Mouse (Mus musculus): ENCODE data around the gene Trmo. TPM values are rescaled to one million over a fixed set of nuclear protein-coding genes. Genes with fewer than 3 reads are reported as not detected.

The Trmo gene
- total RNA-seq (2021), result 1 to 10 TPM; 2.6 to 3.1 TPM
- long read RNA-seq, experiment 1, partial matches to known transcripts, result 0 of 4 reads
- long read RNA-seq, experiment 1, other reads (novel, unspliced or antisense), result 0 of 4 reads
- long read RNA-seq, experiment 2, partial matches to known transcripts, result 0 of 3 reads
- long read RNA-seq, experiment 2, other reads (novel, unspliced or antisense), result 0 of 3 reads

DNA sequence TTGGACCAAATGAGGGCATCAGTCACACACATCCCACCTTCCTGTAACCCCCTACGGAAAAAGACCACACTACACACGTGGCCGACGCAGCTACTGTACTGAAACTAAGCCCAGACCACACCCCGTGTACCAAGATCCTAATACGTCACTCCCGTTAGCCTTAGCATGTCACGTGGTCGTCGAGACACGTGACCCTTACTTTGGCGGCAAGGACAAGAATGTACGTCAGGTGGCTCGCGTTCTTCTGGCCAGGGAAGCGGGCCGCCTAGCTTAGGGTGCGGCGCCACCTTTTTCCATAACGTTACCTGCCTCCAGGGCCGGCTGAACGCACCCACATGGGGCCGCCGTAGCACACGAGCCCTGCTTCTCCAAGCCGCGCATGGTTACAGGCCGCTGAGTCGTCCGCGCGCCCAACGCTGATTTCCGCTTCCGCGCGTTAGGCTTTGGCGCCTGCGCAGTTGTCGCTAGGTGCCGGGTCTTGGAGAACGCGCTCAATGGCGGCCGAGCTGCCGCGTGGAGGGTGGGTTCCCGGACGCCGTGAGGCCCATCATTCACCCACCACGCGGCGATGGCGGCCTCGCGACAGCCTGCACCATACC is at the start of gene Trmo:
TSS of gene Trmo (minus strand) at position 425 of the 599 bp plus-strand sequence.
- DNase-seq (ENCODE audit: low spot score), result peak; percentile 94

GRCm38 (mm10) chr4:46432339-46433036 is 43.3 kb upstream of the Trmo start:
- no peak for DNase-seq (ENCODE audit: low spot score)

GRCm38 (mm10) chr4:46428903-46429499 is 39.8 kb upstream of the Trmo start:
- DNase-seq (ENCODE audit: low spot score), result no peak

GRCm38 (mm10) chr4:46422625-46423024 is 33.4 kb upstream of the Trmo start:
- no peak for DNase-seq (ENCODE audit: low spot score)

- no peak for DNase-seq (ENCODE audit: low spot score)
Measured at GRCm38 (mm10) chr4:46418851-46419250, 29.6 kb upstream of the Trmo start.

- DNase-seq (ENCODE audit: low spot score), result no peak
Measured at GRCm38 (mm10) chr4:46417491-46417890, 28.3 kb upstream of the Trmo start.

GRCm38 (mm10) chr4:46413406-46413805 is 24.2 kb upstream of the Trmo start, which contains the start of gene Hemgn:
Gene Hemgn (minus strand): TSS chr4:46413506.
- no peak for DNase-seq (ENCODE audit: low spot score)

DNA sequence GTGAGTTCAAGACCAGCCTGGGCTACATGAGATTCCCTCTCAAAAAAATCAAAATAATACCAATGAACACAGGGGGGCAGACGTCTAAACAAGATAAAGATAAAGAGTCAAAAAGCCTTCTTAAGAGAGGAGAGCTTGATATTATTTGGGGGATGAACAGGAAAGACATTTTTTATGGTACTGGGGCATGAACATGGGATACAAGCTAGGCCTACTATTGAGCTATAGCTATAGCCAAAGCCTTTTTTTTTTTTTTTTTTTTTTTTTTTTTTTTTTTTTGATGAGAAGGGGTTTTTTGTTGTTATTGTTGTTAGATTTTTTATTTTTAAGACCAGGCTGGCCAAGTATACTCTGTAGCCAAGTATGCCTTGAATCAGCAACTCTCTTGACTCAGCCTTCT is 22.9 kb upstream of the Trmo start:
- no peak for DNase-seq (ENCODE audit: low spot score)

- DNase-seq (ENCODE audit: low spot score), result no peak
Measured at GRCm38 (mm10) chr4:46411489-46411888, 22.3 kb upstream of the Trmo start.

- DNase-seq (ENCODE audit: low spot score), result no peak
Measured at GRCm38 (mm10) chr4:46410677-46411076, 21.4 kb upstream of the Trmo start.

DNA sequence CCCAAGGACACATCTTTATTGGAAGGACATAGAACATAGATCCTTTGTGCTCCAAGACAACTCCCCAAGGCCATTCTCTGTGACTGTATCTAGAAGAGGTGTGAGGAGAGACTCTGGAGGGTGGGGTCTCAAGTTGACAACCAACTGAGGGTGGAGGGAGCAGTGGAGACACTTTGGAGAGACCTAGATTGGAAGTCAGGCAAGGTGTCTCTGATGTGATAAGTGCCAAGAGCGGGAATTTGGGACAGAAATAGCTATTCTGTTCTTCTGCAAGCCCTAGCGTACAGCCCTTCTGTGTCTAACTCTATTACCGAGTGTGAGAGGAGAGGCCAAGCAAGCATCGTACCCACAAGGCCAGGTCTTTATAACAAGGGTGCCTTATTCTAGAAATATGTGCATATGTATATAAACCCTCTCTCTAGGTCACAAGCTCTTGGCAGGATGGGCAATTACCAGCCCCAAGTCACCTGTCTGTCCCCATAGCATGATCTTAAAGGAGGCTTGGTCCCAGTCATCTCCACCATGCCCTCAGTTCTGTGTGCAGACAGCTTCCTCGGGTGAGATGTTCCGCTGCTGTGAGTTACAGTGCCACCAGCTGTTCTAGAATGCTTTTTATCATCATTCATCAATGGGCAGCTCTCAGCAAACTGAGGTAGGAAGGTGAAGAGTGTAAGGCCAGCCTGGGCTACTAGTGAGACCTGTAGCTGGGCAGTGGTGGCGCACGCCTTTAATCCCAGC is 17.9 kb upstream of the Trmo start:
- no peak for DNase-seq (ENCODE audit: low spot score)

GRCm38 (mm10) chr4:46404042-46404795 is 15.0 kb upstream of the Trmo start:
- DNase-seq (ENCODE audit: low spot score), result no peak

DNA sequence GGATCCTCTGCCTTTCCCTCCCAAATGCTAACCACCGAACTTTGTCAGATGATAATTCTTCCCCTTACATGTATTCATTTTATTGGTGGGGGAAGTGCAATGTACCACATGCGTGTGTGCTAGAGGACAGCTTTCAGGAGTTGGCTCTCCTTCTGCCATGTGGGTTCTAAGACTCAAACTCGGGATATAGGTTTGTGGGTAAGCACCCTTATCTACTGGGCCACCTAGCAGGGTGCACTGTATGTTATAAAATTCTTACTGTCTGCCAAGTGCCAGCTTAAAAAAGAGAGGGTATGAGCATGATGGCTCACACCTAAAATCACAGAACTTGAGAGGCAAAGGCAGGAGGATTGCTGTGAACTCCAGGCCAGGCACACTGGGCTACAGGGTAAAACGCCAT is 9.6 kb upstream of the Trmo start:
- no peak for DNase-seq (ENCODE audit: low spot score)

- DNase-seq (ENCODE audit: low spot score), result no peak
Measured at GRCm38 (mm10) chr4:46395736-46396135, 6.5 kb upstream of the Trmo start.

- DNase-seq (ENCODE audit: low spot score), result no peak
Measured at GRCm38 (mm10) chr4:46394388-46394787, 5.2 kb upstream of the Trmo start.

DNA sequence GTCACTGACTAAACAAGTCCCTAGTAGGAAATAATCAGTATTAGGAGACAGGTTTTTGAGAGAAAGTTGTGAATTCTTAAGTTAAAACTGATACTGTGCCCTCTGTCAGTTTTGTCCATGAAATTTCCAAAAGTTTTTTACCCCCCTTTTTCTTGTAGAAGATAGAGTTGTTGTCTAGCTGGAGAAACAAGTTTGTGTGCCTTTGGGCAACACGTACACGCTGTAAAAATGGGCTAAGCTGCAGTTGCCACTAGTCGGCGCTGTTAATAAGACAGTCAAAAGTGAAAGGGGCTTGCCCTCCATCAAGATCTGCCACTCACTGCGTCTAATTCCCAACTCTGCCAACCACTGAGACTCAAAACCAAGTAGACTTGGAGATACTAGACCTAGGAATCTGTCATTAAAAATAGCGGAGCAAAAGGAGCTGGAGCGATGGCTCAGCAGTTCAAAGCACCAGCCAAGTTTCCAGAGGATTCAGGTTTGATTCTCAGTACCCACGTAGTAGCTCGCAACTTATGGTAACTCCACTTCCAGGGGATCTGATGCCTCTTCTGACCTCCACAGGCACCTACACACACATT is 1.2 kb upstream of the Trmo start:
- peak; percentile 82 for DNase-seq (ENCODE audit: low spot score)

- peak; percentile 38 for DNase-seq (ENCODE audit: low spot score)
Measured at GRCm38 (mm10) chr4:46389612-46390341, 540 bp upstream of the Trmo start.

DNA sequence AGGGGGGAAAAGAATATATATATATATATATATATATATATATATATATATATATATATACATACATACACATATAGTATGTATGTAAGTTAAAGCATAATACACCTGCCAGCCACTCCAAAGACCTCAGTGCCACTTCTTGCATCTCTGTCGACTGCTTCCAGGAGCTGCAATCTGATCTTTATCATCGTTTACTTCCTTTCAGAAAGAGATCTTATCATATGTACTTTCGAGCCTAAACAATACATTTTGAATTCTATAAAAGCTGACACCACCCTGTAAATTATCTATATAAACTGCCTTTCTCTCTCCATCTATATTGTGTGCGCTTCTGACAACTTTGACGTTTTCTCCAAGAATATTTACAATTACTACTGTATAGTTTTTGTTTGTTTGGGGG is 681 bp downstream of the Trmo start:
- DNase-seq (ENCODE audit: low spot score), result no peak

GRCm38 (mm10) chr4:46374869-46375368 is 14.3 kb downstream of the Trmo start:
- DNase-seq (ENCODE audit: low spot score), result peak; percentile 85

- DNase-seq (ENCODE audit: low spot score), result no peak
Measured at GRCm38 (mm10) chr4:46374455-46374854, 14.8 kb downstream of the Trmo start.
